Mouse (Mus musculus) stomach, postnatal 0 days (tissue): ENCODE results near the gene Nqo1.

ENCODE experiments used
- CTCF ChIP-seq: IDR thresholded peaks from 2 replicates; pipeline ENCODE4 v1.5.1; 2016; ENCODE audit warnings: antibody characterized with exemption, low read depth, mild to moderate bottlenecking, moderate library complexity
- EP300 ChIP-seq: optimal IDR thresholded peaks from 2 replicates; pipeline ENCODE3; 2016; ENCODE audit warnings: antibody characterized with exemption

- TF ChIP-seq CTCF: no peak
- no peak for TF ChIP-seq EP300
Measured at GRCm38 (mm10) chr8:107401866-107402265, 1.1 kb downstream of the Nqo1 start.
